Mouse (Mus musculus): ENCODE results near the gene Ankrd35. TPM values are rescaled to one million over a fixed set of nuclear protein-coding genes. Genes with fewer than 3 reads are reported as not detected.

The Ankrd35 gene
- polyA plus RNA-seq (2014; fragmentation: Illumina TruSeq; extraction: RNeasy Lipid Tissue Mini Kit (QIAGEN cat#74804); ENCODE audit: low read depth, low replicate concordance) = 0.47 TPM

DNA sequence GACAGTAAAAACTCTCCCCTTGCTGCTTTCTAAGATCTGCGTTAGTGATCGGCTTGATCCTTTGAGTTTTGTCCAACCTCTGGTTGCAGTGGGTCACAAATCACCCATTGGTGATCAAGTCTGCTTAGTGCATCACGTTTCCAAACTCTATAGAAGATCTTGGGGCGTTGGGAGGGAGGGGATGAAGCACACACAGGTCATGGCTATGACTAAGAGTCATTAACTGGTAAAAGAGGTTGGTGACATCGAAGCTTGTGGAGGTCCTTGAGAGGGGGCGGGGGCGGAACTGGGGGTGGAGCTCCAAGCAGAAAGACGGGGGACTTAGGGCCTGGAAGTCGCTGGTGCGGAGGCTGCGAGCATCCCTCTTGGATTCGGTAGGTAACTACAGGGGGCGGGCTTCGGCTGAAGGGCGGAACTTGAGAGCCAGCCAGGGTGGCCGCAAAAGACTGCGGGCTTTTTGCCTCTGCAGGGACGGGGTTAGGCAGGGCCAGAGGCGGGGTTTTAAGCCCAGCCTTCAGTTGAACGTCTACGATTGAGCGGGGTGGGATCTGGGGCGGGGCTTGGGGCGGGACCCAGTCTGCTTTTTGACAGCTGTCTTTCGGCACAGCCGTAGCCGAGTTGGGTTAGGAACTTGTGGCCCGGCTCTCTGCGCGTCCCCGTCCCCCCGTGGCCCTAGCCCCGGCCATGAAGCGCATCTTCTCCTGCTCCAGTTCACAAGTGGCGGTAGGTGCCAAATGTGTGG lies at the start of gene Ankrd35:
TSS of gene Ankrd35 (plus strand) at position 405 of the 742 bp plus-strand sequence.

DNA sequence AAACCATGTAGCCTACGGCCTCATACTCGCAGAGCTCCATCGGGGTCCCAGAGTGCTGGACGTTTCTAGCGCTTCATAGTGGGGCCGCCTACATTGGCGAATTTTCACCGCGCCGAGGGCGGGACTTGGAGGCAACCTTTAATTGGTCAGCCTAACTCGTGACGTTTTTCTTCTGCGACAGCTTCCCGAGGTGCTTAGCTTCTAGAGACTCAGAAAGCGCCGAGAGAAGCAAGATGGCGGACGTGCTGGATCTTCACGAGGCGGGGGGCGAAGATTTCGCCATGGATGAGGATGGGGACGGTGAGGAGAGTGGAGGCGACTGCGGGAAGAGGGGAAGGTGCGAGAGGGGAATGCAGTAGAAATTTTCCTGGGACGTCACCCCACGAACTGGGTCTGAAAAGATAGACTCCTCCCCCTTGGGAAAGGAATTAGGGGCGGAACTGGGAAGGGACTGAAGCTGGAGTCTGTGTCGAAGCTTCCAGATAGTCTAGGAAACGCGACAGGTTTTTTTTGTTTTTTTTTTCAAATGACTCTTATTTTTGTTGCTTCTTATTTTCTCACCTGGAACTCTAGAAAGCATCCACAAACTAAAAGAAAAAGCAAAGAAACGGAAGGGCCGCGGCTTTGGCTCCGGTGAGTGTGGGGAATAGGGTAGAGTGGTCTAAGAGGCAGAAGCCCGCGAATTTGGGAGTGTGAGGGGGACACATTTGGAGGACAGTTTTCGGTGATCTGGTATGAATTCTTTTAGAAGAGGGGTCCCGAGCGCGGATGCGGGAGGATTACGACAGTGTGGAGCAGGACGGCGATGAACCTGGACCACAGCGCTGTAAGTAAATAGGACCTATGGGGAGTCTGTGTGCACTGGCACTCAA lies 40.0 kb upstream of the Ankrd35 start, which contains the start of gene Rbm8a:
TSS of gene Rbm8a (plus strand) at position 205 of the 872 bp plus-strand sequence.

DNA sequence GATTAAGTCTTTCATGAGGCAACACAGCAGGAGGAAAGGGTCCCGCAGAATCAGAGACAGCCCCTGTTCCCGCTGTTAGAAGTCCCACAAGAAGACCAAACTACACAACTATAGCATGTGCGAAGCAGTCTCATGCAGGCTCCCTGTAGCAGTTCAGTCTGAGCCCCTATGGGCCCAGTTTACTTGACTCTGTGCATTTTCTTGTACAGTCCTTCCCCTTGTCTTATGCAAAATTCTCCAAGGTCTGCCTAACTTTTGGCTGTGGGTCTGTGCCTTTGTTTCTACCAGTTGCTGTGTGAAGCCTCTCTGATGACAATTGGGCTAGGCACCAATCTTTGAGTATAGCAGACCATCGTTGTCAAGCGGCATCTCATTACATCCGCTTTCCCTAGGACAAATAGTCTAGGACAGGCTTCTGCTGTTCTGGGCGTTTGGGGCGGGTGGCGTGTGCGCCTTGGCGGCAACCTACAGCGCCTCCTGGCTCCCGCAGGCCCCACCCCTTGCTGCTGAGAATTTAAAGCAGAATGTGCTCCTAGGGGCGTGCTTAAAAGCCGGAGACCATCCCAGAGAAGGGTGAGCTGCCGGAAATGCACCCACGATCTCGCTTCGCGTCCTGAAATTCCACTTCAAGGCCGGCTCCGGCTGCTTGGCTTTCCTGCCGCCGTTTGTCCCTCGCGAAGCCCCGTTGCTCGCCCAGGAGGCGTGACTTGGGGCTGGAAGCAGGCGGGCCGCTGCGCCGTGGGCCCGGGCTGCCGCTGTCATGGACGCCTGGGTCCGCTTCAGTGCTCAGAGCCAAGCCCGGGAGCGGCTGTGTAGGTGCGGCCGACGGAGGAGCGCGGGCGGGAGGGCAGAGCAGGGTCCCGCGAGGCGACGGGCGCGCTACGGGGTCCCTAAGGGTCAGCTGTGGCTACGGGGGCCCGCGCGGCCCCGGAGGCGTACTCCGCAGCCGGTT lies 34.7 kb upstream of the Ankrd35 start, which contains the start of the genes Pex11b and Gm42957:
TSS of gene Pex11b (plus strand) at position 449 of the 952 bp plus-strand sequence.
TSS of gene Gm42957 (plus strand) at position 547 of the 952 bp plus-strand sequence.

DNA sequence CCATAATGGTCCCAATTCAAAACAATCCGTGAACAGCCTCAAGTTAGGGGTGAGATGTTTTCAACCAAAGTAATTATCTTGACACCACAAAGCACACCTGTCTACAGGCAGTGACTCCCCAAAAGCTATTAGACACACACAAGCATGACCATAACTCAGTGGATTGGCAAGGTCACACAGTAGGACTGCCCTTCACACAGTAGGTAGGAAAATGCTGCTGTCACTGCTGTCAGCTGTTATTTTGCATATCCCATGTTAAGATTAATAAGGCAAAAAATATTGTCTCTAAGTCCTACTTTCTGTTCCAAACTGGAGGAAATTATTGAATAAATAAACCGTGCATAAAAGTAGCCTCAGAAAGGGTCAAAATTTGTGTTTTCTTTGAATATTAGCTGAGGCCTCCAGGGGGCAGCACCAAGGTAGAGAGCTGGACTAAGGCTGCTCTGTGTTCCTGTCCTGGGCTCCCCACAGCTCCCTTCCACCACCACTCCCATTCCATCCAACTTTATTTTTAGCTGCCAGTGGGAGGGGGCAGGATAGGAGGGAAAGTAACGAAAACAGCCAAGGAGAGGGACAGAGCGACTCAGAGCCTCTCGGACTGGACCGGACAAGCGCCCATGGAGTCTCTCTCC lies 24.8 kb upstream of the Ankrd35 start, which contains the start of gene Itga10:
TSS of gene Itga10 (plus strand) at position 567 of the 632 bp plus-strand sequence.

DNA sequence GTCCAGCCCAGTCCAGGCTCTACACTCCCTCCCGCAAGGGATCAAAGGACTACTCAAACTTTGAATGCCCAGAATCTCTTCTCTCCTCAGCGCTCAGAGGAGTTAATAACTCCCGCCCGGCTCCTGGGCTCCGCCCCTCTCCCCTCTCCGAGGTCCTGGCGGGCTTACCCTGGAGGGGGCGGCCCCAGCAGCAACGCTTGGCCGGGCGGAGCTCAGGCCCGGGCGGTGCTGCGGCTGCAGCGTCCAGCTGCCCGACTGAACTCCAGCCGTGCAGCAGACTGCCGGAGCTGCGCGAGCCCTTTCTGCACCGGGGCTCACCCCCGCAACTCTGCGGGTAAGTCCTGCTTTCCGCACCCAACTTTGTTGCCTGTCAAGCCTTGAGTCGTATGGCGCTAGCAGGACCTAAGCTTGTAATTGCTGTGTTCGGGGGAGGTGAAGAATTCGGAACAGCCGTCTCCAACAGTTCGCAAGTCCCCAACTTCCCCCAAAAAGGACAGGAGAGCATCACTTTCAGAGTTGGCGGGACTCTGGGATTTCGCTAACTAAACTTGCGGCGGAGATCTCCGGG lies 26.4 kb downstream of the Ankrd35 start, which contains the start of gene Pias3:
TSS of gene Pias3 (plus strand) at position 187 of the 568 bp plus-strand sequence.

DNA sequence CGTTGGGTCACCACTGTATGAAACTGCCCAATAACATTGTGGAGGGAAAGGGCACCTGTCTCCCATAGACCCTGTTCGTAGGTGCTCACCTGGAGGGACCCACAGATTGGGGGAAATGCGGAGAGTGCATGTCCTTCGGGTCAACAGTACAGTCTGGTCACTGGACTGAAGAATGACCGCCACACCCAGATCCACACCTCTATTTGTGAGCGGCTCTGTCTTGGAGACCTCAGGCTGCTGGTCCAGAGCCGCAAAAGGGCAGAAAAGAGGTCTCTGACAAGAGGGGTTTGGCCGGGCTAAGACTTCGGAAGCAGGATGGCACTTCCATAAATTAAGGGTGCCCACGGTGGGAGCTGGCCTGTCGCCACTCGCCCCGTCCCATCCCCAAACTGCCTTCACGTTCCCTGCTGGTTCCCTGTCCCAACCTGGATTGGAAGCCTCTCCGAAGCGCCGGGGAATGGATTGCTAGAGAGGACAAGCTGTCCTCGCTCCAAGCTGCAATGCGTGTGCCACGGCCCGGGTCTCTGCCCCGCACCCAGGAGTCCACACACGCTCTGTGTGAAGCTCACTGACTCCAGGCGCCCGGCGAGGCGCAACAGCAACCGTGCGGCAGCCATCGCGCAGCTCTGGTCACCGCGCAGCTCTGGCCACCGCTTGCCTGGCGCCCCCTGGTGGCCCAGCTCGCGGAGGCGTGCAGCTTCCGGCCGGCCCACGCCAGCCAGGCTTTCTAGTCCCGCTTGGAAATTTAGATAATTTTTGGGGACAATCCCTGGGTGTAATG lies 38.2 kb downstream of the Ankrd35 start, which contains the start of gene Nudt17:
TSS of gene Nudt17 (minus strand) at position 660 of the 781 bp plus-strand sequence.

DNA sequence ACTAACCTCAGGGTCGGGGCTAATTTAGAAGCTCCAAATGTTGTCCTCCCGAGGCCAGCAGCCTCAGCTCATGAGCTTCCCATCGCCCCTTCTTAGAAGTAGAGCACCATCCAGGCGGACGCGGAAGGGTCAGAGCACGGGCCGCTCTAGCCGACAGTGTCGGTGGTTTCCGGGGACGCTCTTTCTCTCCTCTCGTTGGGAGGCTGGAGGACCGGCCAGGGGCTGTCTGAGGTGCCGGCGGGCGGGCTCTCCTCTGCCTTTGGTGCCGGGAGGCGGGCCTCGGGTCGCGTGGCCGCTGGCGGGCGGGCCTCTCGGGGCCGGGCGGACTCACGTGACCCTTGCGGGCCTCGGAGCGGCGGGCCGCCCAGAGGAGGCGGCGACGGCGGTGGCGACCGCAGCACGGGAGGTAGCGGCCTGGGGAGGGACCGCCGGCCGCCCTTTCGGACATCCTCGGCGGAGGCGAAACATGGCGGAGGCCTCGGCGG lies 57.5 kb downstream of the Ankrd35 start, which contains the start of the genes Polr3c and Rnf115:
TSS of gene Polr3c (minus strand) at position 286 of the 485 bp plus-strand sequence.
TSS of gene Rnf115 (plus strand) at position 322 of the 485 bp plus-strand sequence.

Other genes starting within 250 kb of the Ankrd35 start
- not detected for gene BC107364, start 217.8 kb upstream of the Ankrd35 start, polyA plus RNA-seq (2014; fragmentation: Illumina TruSeq; extraction: RNeasy Lipid Tissue Mini Kit (QIAGEN cat#74804); ENCODE audit: low read depth, low replicate concordance)
- not detected for gene Hfe2, start 145.0 kb upstream of the Ankrd35 start, polyA plus RNA-seq (2014; fragmentation: Illumina TruSeq; extraction: RNeasy Lipid Tissue Mini Kit (QIAGEN cat#74804); ENCODE audit: low read depth, low replicate concordance)
- gene Txnip, start 112.2 kb upstream of the Ankrd35 start, polyA plus RNA-seq (2014; fragmentation: Illumina TruSeq; extraction: RNeasy Lipid Tissue Mini Kit (QIAGEN cat#74804); ENCODE audit: low read depth, low replicate concordance) = 762 TPM
- not detected for gene Gm16253, start 93.1 kb upstream of the Ankrd35 start, polyA plus RNA-seq (2014; fragmentation: Illumina TruSeq; extraction: RNeasy Lipid Tissue Mini Kit (QIAGEN cat#74804); ENCODE audit: low read depth, low replicate concordance)
- gene Polr3gl, start 76.0 kb upstream of the Ankrd35 start, polyA plus RNA-seq (2014; fragmentation: Illumina TruSeq; extraction: RNeasy Lipid Tissue Mini Kit (QIAGEN cat#74804); ENCODE audit: low read depth, low replicate concordance) = 65.4 TPM
- gene Ankrd34a, start 73.5 kb upstream of the Ankrd35 start, polyA plus RNA-seq (2014; fragmentation: Illumina TruSeq; extraction: RNeasy Lipid Tissue Mini Kit (QIAGEN cat#74804); ENCODE audit: low read depth, low replicate concordance) = not detected
- gene Lix1l, start 69.0 kb upstream of the Ankrd35 start, polyA plus RNA-seq (2014; fragmentation: Illumina TruSeq; extraction: RNeasy Lipid Tissue Mini Kit (QIAGEN cat#74804); ENCODE audit: low read depth, low replicate concordance) = 15.5 TPM
- 30.9 TPM for gene Rbm8a, start 40.2 kb upstream of the Ankrd35 start, polyA plus RNA-seq (2014; fragmentation: Illumina TruSeq; extraction: RNeasy Lipid Tissue Mini Kit (QIAGEN cat#74804); ENCODE audit: low read depth, low replicate concordance)
- 13.1 TPM for gene Pex11b, start 34.8 kb upstream of the Ankrd35 start, polyA plus RNA-seq (2014; fragmentation: Illumina TruSeq; extraction: RNeasy Lipid Tissue Mini Kit (QIAGEN cat#74804); ENCODE audit: low read depth, low replicate concordance)
- 0.13 TPM for gene Gm42957, start 34.7 kb upstream of the Ankrd35 start, polyA plus RNA-seq (2014; fragmentation: Illumina TruSeq; extraction: RNeasy Lipid Tissue Mini Kit (QIAGEN cat#74804); ENCODE audit: low read depth, low replicate concordance)
- gene Itga10, start 24.5 kb upstream of the Ankrd35 start, polyA plus RNA-seq (2014; fragmentation: Illumina TruSeq; extraction: RNeasy Lipid Tissue Mini Kit (QIAGEN cat#74804); ENCODE audit: low read depth, low replicate concordance) = 0.28 TPM
- gene Pias3, start 26.3 kb downstream of the Ankrd35 start, polyA plus RNA-seq (2014; fragmentation: Illumina TruSeq; extraction: RNeasy Lipid Tissue Mini Kit (QIAGEN cat#74804); ENCODE audit: low read depth, low replicate concordance) = 4.9 TPM
- not detected for gene Nudt17, start 38.4 kb downstream of the Ankrd35 start, polyA plus RNA-seq (2014; fragmentation: Illumina TruSeq; extraction: RNeasy Lipid Tissue Mini Kit (QIAGEN cat#74804); ENCODE audit: low read depth, low replicate concordance)
- gene Polr3c, start 57.5 kb downstream of the Ankrd35 start, polyA plus RNA-seq (2014; fragmentation: Illumina TruSeq; extraction: RNeasy Lipid Tissue Mini Kit (QIAGEN cat#74804); ENCODE audit: low read depth, low replicate concordance) = 28.5 TPM
- gene Rnf115, start 57.5 kb downstream of the Ankrd35 start, polyA plus RNA-seq (2014; fragmentation: Illumina TruSeq; extraction: RNeasy Lipid Tissue Mini Kit (QIAGEN cat#74804); ENCODE audit: low read depth, low replicate concordance) = 137 TPM
- gene Pdzk1, start 159.2 kb downstream of the Ankrd35 start, polyA plus RNA-seq (2014; fragmentation: Illumina TruSeq; extraction: RNeasy Lipid Tissue Mini Kit (QIAGEN cat#74804); ENCODE audit: low read depth, low replicate concordance) = not detected
- gene Cd160, start 159.2 kb downstream of the Ankrd35 start, polyA plus RNA-seq (2014; fragmentation: Illumina TruSeq; extraction: RNeasy Lipid Tissue Mini Kit (QIAGEN cat#74804); ENCODE audit: low read depth, low replicate concordance) = 0.63 TPM
- 0.98 TPM for gene Gja5, start 234.6 kb downstream of the Ankrd35 start, polyA plus RNA-seq (2014; fragmentation: Illumina TruSeq; extraction: RNeasy Lipid Tissue Mini Kit (QIAGEN cat#74804); ENCODE audit: low read depth, low replicate concordance)
- 28.0 TPM for gene Gpr89, start 235.2 kb downstream of the Ankrd35 start, polyA plus RNA-seq (2014; fragmentation: Illumina TruSeq; extraction: RNeasy Lipid Tissue Mini Kit (QIAGEN cat#74804); ENCODE audit: low read depth, low replicate concordance)